Comparison of ENCODE assay signal across 8 mouse cellular contexts in the genomic region with DNA sequence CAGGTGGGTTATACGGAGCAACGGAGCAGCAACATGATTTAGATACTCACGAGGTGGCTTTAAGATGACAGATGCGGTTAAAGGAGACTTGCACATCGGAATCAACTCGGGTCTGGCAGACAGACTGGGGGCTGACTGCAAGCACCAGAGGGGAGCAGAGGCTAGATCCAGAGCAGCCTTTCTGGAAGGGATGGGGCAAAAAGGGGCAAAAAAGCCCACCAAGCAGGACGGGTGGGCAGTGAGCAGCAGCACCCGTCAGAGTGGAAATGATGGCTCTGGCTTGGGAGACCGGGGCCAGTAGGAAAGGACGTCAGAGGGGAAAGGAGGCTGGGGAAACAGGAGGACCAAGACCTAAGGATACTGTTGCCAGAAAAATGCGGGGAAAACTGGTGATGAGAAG. TPM values are rescaled to one million over a fixed set of nuclear protein-coding genes. Genes with fewer than 3 reads are reported as not detected.
A peak's percentile ranks its signal among the peaks of the same experiment; 100 is the strongest.
DNase-seq lines count a peak whose midpoint lies in the region; ATAC-seq and TF ChIP-seq lines count a peak whose summit lies in the region.

No protein-coding gene starts in this region.

- no peak for TF ChIP-seq POLR2A in bone marrow macrophage, adult 2 months (IDR thresholded peaks at IDR 0.05; ENCODE audit: borderline replicate concordance, low read depth, low read length)

- H3K4me1 ChIP-seq in heart, embryonic 14.5 days (ENCODE audit: control insufficient read depth in 2 of 2, insufficient read depth in 2 of 2, low read length in 2 of 2) = peaks cover 0 to 12% of the 10 kb centered on the region in 2 experiments; a peak in 3 of 4 replicates
- peaks cover 17% of the 10 kb centered on the region for H3K4me1 ChIP-seq in E14TG2a.4 (replicated peaks; ENCODE audit: low read depth, low read length)
- peaks cover 11% of the 10 kb centered on the region for H3K4me1 ChIP-seq in bone marrow macrophage, adult 2 months (ENCODE audit: control insufficient read depth, insufficient read depth, low read length)
- H3K4me1 ChIP-seq in liver, embryonic 16.5 days (ENCODE audit: control insufficient read depth, low read depth, low read length) = peaks cover 15% of the 10 kb centered on the region
- peaks cover 12% of the 10 kb centered on the region for H3K4me1 ChIP-seq in stomach, embryonic 16.5 days (ENCODE audit: control insufficient read depth, insufficient read depth, low read length)

- no peak for DNase-seq in heart, adult 9 months (ENCODE audit: low spot score in 2 of 2)
- DNase-seq in frontal cortex, postnatal 36 days (ENCODE audit: low spot score in 2 of 2) = peak; percentile 9 to 26
- DNase-seq in kidney, postnatal 25 days = no peak

- H3K27me3 ChIP-seq in heart, embryonic 14.5 days (ENCODE audit: control insufficient read depth, insufficient read depth, low read length) = no peaks in the 10 kb centered on the region
- H3K27me3 ChIP-seq in E14TG2a.4 (ENCODE audit: insufficient read depth, low read length) = no peaks in the 10 kb centered on the region
- H3K27me3 ChIP-seq in liver, embryonic 16.5 days (ENCODE audit: control insufficient read depth, insufficient read depth, low read depth, low read length) = no peaks in the 10 kb centered on the region
- no peaks in the 10 kb centered on the region for H3K27me3 ChIP-seq in stomach, embryonic 16.5 days (ENCODE audit: control insufficient read depth, insufficient read depth, low read length)

- no peak for ATAC-seq in heart, embryonic 14.5 days (ENCODE audit: insufficient number of reproducible peaks, insufficient read depth, low FRiP score, low read depth)
- no peak for ATAC-seq in liver, embryonic 16.5 days (ENCODE audit: low read depth)
- ATAC-seq in stomach, embryonic 16.5 days (ENCODE audit: insufficient read depth, low FRiP score) = no peak

- 0% methylated on average over 11 of the region's 11 CpGs for WGBS in heart, embryonic 14.5 days
- WGBS in liver, embryonic 16.5 days (ENCODE audit: insufficient replicate concordance) = under 1% methylated on average over 11 of the region's 11 CpGs
- under 1% methylated on average over 11 of the region's 11 CpGs for WGBS in stomach, embryonic 16.5 days

- H3K9ac ChIP-seq in heart, embryonic 14.5 days (ENCODE audit: low read length) = peak overlapping the region; percentile 88
- peak overlapping the region; percentile 71 for H3K9ac ChIP-seq in liver, embryonic 16.5 days (ENCODE audit: low read depth, low read length)
- peak overlapping the region; percentile 92 for H3K9ac ChIP-seq in stomach, embryonic 16.5 days (ENCODE audit: low read length)

- H3K9me3 ChIP-seq in heart, embryonic 14.5 days (ENCODE audit: control insufficient read depth, low read length) = no peaks in the 10 kb centered on the region
- H3K9me3 ChIP-seq in E14TG2a.4 (ENCODE audit: low read length) = no peaks in the 10 kb centered on the region
- H3K9me3 ChIP-seq in liver, embryonic 16.5 days (replicated peaks; ENCODE audit: control insufficient read depth, low read length) = no peaks in the 10 kb centered on the region
- H3K9me3 ChIP-seq in stomach, embryonic 16.5 days (replicated peaks; ENCODE audit: control insufficient read depth, low read length) = no peaks in the 10 kb centered on the region

- H3K4me2 ChIP-seq in heart, embryonic 14.5 days (ENCODE audit: low read length) = peak overlapping the region; percentile 95
- H3K4me2 ChIP-seq in liver, embryonic 16.5 days (ENCODE audit: low read depth, low read length) = peak overlapping the region; percentile 81
- H3K4me2 ChIP-seq in stomach, embryonic 16.5 days (ENCODE audit: low read depth, low read length) = peak overlapping the region; percentile 85

- H3K4me3 ChIP-seq in heart, embryonic 14.5 days (ENCODE audit: control insufficient read depth in 1 of 2, insufficient read depth in 1 of 2, low read depth in 1 of 2, low read length in 2 of 2) = peak overlapping the region; percentile 88 to 100
- H3K4me3 ChIP-seq in E14TG2a.4 (replicated peaks; ENCODE audit: low read length) = peak overlapping the region; percentile 92
- H3K4me3 ChIP-seq in bone marrow macrophage, adult 2 months (ENCODE audit: insufficient read depth, low read length) = peak overlapping the region; percentile 94
- H3K4me3 ChIP-seq in liver, embryonic 16.5 days (ENCODE audit: low read depth, low read length) = peak overlapping the region; percentile 68
- peak overlapping the region; percentile 83 for H3K4me3 ChIP-seq in stomach, embryonic 16.5 days (replicated peaks; ENCODE audit: low read length)

- TF ChIP-seq CTCF in E14TG2a.4 (conservative IDR thresholded peaks at IDR 0.05; ENCODE audit: low read length) = no peak
- no peak for TF ChIP-seq CTCF in bone marrow macrophage, adult 2 months (IDR thresholded peaks at IDR 0.05; ENCODE audit: low read depth, low read length)

- no peaks in the 10 kb centered on the region for H3K36me3 ChIP-seq in heart, embryonic 14.5 days (ENCODE audit: control insufficient read depth, insufficient read depth, low read length)
- H3K36me3 ChIP-seq in E14TG2a.4 (ENCODE audit: insufficient read depth, low read length) = 0 out of 2 replicates have a peak, but pooled peaks cover 14% of the 10 kb centered on the region
- no peaks in the 10 kb centered on the region for H3K36me3 ChIP-seq in liver, embryonic 16.5 days (ENCODE audit: control insufficient read depth, insufficient read depth)
- no peaks in the 10 kb centered on the region for H3K36me3 ChIP-seq in stomach, embryonic 16.5 days (ENCODE audit: control insufficient read depth, insufficient read depth, low read length)

- peak overlapping the region; percentile 55 to 89 for H3K27ac ChIP-seq in heart, embryonic 14.5 days (replicated peaks in 1 of 2; ENCODE audit: control insufficient read depth in 1 of 2, insufficient read depth in 1 of 2, low read depth in 2 of 2, low read length in 2 of 2)
- peak overlapping the region; percentile 24 for H3K27ac ChIP-seq in bone marrow macrophage, adult 2 months (ENCODE audit: insufficient read depth, low read depth, low read length)
- peak overlapping the region; percentile 96 for H3K27ac ChIP-seq in liver, embryonic 16.5 days (ENCODE audit: low read length)
- peak overlapping the region; percentile 94 for H3K27ac ChIP-seq in stomach, embryonic 16.5 days (ENCODE audit: low read length)

RNA-seq across cellular contexts. Expression of gene Cnot4, which starts 0.7 kb away (rescaled TPM):
- polyA plus RNA-seq in heart, embryonic 14.5 days (2014; fragmentation: Nextera tagmentation; extraction: Ambion mirVana) = 18.7 and 20.8 TPM in 2 replicates
- 34.2 and 36.4 TPM in 2 replicates for polyA plus RNA-seq in bone marrow macrophage, adult 2 months (2012; ENCODE audit: insufficient read depth, insufficient read length, missing spikeins)
- polyA plus RNA-seq in liver, embryonic 16.5 days (2015; fragmentation: Nextera tagmentation; extraction: Ambion mirVana) = 11.0 and 12.5 TPM in 2 replicates
- 20.9 and 21.6 TPM in 2 replicates for polyA plus RNA-seq in stomach, embryonic 16.5 days (2015; fragmentation: Nextera tagmentation; extraction: Ambion mirVana)

RNA-seq across cellular contexts. Expression of gene Nup205, which starts 44.4 kb away (rescaled TPM):
- polyA plus RNA-seq in heart, embryonic 14.5 days (2014; fragmentation: Nextera tagmentation; extraction: Ambion mirVana) = 28.6 and 30.7 TPM in 2 replicates
- 20.0 and 22.6 TPM in 2 replicates for polyA plus RNA-seq in bone marrow macrophage, adult 2 months (2012; ENCODE audit: insufficient read depth, insufficient read length, missing spikeins)
- polyA plus RNA-seq in liver, embryonic 16.5 days (2015; fragmentation: Nextera tagmentation; extraction: Ambion mirVana) = 17.3 and 17.8 TPM in 2 replicates
- polyA plus RNA-seq in stomach, embryonic 16.5 days (2015; fragmentation: Nextera tagmentation; extraction: Ambion mirVana) = 28.8 and 30.8 TPM in 2 replicates

Comparison
In these comparisons a context has a peak if more than half of its experiments do, and no peak if none do; other contexts are left out.
1. H3K27ac ChIP-seq: peak in every context shown above with its lines; median percentile 96 in liver, embryonic 16.5 days; 94 in stomach, embryonic 16.5 days; 72 in heart, embryonic 14.5 days; 24 in bone marrow macrophage, adult 2 months.
2. DNase-seq: peak in frontal cortex, postnatal 36 days (2 of 2); none in heart, adult 9 months (0 of 2) and kidney, postnatal 25 days (0 of 2).
3. Peak in every context shown above with its lines, with median percentiles within 50 percentile points of each other: H3K4me2 ChIP-seq, H3K4me3 ChIP-seq and H3K9ac ChIP-seq.